Mouse (Mus musculus) cerebellum, adult 2 months (tissue): ENCODE measurements around the gene Cacng7.

ENCODE experiments used
- CTCF ChIP-seq: fragments of 200-500 bp; IDR thresholded peaks from 2 replicates; pipeline ENCODE4 v1.5.1; 2011; ENCODE audit warnings: low read depth, mild to moderate bottlenecking, control low read depth, low read length, moderate library complexity, borderline replicate concordance; ENCODE audit not compliant: insufficient read depth
- POLR2A ChIP-seq: fragments of 200-500 bp; IDR thresholded peaks from 2 replicates; pipeline ENCODE4 v1.6.1; 2011; ENCODE audit warnings: low read length, control low read depth, borderline replicate concordance; ENCODE audit not compliant: insufficient read depth

DNA sequence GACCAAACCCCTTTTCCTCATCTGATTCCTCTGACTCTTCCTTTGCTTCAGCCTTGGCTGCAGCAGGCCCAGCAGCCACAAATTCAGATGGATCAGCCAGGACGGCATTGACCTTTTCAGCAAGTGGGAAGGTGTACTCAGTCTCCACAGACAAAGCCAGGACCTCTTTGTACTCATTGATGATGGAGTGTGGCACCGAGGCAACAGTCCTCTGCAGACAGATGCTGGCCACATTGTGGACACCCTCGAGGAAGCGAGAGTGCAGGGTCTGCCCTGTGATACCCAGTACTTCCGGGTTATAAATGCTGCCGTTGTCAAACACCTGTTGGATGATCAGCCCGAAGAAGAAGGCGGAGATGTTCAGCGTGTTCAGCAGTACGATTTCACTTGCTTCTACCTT, 48.2 kb upstream of the Cacng7 start:
- TF ChIP-seq POLR2A (no peak), CTCF (no peak)
